Mouse (Mus musculus) gastrocnemius, postnatal 36 days (tissue): Measurements from ENCODE around the gene 4930404H24Rik. TPM values are rescaled to one million over a fixed set of nuclear protein-coding genes. Genes with fewer than 3 reads are reported as not detected.

Experiments used
- DNase-seq, 2 experiments: peaks; one replicate each; pipeline ENCODE4 v3.0.0; 2022
- intact Hi-C: fragments of 180-260 bp; cut with DNase I; formaldehyde crosslinking; loops from one replicate; pipeline ENCODE4 v1.15.1; 2025
- total RNA-seq, 2 experiments: library from RNA; stranded (reverse); gene quantifications; 2 replicates each; pipeline ENCODE4 v1.2.3; 2021

Gene 4930404H24Rik
- total RNA-seq, 2 experiments from 2014 or later: not detected

- intact Hi-C loops: no loop called here
- no peak for DNase-seq
Measured at GRCm38 (mm10) chr2:153507969-153508368, 15.4 kb downstream of the 4930404H24Rik start.

DNA sequence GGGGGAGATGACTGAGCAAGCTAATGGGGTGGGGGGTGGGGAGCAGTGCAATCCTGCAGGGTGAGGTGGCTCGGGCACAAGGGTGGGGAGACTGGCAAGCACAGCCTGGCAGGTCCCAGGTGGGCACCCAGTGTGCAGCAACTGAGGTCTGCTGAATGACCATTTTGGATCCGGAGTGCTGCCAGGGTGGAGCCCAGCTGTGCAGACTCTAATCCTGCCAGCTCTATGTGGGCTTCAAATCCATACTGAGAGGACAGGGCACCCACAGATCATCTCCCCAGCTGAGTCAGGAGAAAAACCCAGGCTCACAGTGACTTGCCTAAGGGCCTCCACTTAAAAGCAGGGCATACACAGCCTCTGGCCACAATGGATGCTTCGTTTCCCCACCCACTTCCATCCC lies 15.8 kb downstream of the 4930404H24Rik start:
- intact Hi-C loops: no loop called here
- DNase-seq: no peak

DNA sequence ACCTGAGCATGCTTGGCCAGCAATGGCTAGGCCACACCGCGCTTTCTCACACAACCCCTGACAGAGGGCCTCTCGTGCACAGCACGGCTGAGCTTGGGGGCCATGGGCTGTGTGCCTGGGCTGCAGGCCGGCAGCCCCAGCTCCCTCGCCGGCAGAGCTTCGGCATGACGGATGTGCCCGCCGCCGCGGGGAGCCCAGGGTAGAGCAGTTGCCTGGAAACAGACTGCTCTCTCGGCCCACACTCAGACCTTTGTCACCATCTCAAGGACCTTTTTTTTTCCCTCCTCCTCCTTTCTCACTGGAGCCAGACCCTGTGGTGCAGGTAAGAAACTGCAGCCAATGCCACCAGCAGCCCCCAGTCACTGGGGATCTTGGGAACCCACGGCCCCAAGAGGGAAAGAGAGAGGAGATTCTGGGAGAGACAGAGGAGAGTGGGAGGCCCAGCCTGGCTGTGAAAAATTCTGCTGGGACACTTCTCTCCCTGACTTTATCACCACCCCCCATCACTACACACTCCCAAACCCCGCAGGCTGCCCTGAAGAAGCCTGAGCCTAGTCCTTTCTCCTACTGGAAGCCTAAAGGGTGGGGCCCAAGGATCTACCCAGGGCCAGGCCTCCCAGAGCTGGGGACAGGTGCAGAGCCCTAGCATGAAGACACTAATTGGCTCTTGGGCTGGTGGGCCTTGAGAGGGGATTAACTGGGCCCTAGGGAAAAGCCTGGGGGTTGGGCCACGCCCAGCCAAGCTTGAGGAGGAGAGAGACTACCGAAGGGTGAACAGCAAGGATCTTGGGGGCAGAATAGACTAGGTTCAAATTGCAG lies 16.8 kb downstream of the 4930404H24Rik start:
- intact Hi-C loops: no loop called here
- DNase-seq: no peak

DNA sequence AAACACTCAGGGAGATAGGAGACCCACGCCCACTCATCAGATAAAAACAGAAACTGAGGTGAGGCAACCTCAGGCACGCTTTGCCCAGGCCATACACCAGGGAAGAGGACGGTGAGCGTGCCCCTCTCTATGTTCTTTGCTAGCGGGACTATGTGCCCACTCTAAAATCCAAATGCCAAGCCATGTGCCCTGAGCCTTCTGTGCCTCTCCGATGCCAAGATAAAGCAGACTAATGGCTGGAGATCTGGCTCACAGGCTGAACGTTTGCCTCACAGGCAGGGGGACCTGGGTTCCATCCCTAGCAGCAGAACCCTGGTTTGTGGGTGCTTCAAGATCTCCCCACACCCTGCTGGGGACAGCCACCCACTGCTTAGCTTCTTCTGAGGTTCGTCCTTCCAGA lies 17.5 kb downstream of the 4930404H24Rik start:
- DNase-seq: no peak
- intact Hi-C loops: no loop called here

DNA sequence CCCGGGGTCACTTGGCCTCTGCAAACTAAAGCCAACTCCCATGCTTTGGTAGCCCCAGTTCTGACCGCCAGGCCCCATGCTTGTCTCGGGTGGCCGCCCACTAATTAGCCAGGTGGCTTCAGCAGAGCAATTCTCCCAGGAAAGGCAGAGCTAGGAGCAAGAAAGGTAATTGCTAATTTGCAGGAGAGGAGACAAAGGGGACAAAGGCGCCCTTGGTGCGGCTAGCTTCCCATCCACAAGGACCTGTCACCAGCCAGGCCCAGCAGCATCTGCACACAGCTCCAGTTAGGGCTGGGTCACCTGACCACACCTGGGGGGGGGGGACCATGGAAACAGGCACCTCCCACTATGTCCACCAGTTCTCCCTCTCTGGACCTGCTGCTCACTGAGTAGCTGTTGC lies 19.0 kb downstream of the 4930404H24Rik start:
- intact Hi-C loops: no loop called here
- DNase-seq: no peak

DNA sequence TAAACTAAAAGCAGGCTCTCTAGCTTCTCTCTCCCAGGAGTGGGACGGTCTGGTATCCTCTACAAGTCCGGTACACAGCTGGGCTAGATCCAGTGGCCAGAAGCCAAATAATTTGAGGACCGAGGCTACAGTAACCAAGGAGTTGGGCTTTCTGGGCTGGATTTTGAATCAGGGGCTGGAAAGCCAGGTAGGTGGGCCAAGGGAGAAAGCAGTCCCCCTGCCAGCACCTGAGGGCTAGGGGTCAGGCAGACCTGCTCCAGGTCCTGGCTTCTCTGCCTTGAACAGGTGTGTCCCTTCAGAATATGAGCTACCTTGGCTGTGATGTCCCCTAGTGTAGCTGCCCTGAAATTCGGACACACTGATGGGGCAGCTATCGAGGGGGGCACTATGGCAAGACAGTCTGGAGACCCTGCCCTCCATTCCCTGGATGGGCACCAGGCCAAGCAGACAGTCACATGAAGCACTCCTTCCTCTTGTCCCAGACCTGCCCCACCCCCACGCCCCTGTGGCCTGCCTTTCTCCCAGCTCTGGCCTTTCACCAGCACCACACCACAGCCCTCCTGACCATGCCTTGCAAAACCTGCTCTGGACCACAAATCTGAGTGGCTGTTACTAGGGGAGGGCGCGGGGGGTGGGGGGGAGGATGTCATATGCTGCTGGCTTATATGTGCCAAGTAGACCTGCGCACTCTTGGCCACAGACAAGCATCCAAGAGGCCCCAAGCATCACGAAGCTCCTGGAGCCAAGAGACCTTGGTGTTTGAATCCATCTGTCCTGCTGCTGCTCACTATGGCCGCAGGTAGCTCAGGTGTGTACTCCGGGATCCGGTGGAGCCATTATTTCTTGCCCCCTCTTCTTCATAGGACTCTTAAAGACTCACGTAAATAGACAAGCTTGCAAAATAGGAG lies 20.1 kb downstream of the 4930404H24Rik start:
- no peak for DNase-seq
- intact Hi-C loops: no loop called here

- no peak for DNase-seq
- intact Hi-C loops: no loop called here
Measured at GRCm38 (mm10) chr2:153513983-153514382, 21.4 kb downstream of the 4930404H24Rik start.

- DNase-seq: no peak
- intact Hi-C loops: no loop called here
Measured at GRCm38 (mm10) chr2:153514497-153515380, 22.1 kb downstream of the 4930404H24Rik start.

- intact Hi-C loops: no loop called here
- no peak for DNase-seq
Measured at GRCm38 (mm10) chr2:153515582-153515981, 23.0 kb downstream of the 4930404H24Rik start.

- intact Hi-C loops: no loop called here
- DNase-seq: no peak
Measured at GRCm38 (mm10) chr2:153516961-153517360, 24.4 kb downstream of the 4930404H24Rik start.

- DNase-seq: no peak
- intact Hi-C loops: loop anchor here (10.0 kb wide), 1 partner anchor 65 kb away; no protein-coding TSS in a partner anchor
Measured at GRCm38 (mm10) chr2:153520057-153520456, 27.5 kb downstream of the 4930404H24Rik start.

DNA sequence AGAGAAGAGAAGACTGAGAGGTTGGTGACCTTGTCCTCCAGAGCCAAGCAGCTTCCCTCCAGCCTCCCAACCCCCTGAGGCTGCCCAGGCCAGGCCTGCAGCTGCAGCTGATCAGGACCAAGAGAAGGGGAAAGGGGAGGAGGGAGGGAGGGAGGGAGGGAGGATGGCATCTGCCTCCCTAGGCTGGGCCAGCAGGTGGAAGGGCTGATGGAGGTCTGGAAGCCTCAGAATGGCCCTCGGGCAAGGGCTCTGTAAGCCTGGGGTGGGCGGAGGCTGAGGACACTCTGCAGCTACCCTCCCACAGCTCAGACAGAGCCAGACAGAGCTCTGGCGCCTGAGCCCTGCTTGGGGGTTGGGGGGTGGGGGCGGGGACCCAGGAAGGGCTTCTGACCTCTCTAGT lies 29.7 kb downstream of the 4930404H24Rik start:
- no peak for DNase-seq
- intact Hi-C loops: loop anchor here (10.0 kb wide), 1 partner anchor 63 kb away; no protein-coding TSS in a partner anchor

- no peak for DNase-seq
- intact Hi-C loops: loop anchor here (10.0 kb wide), 1 partner anchor 62 kb away; no protein-coding TSS in a partner anchor
Measured at GRCm38 (mm10) chr2:153523143-153523542, 30.6 kb downstream of the 4930404H24Rik start.

DNA sequence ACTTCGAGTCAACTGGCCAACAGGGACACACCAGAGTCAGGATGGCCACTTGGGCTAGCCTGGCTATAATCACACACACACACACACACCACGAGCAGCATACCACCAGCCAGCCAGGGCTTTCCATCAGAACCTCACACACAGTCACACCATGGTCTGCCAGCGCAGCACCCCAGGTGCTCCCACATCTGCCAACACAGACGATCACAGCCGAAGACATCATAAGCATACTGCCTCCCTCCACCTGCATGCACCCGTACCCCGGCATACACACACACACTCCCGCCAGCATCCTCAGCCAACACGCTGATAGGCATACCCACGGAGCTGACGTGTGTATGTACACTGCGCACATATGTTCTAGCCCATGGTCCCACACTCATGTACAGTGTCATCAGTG lies 31.1 kb downstream of the 4930404H24Rik start:
- DNase-seq: no peak
- intact Hi-C loops: loop anchor here (10.0 kb wide), 1 partner anchor 61 kb away; no protein-coding TSS in a partner anchor

- DNase-seq: no peak
- intact Hi-C loops: loop anchor here (10.0 kb wide), 1 partner anchor 60 kb away; no protein-coding TSS in a partner anchor
Measured at GRCm38 (mm10) chr2:153524727-153525126, 32.1 kb downstream of the 4930404H24Rik start.

DNA sequence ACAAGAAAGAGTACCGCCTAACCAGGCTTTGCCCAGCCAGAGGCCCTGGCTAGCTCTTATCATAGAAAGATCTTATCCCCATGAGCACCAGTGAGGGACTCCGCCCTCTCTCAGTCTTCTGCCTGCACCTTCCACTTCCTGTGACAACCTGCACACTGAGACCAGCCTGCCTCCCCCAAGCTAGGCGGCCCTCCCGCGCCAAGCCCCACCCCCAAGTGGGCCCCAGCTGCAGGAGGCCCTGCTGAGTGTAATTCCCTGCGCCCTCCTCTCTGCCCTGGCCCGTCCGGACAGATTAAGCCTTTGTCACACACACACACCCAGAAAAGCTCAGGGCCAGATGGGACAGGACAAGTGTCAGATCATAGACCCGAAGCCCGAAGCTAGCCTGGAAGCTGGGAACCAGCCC lies 33.3 kb downstream of the 4930404H24Rik start:
- intact Hi-C loops: loop anchor here (10.0 kb wide), 1 partner anchor 59 kb away; no protein-coding TSS in a partner anchor
- DNase-seq: no peak

GRCm38 (mm10) chr2:153526850-153527530 lies 34.4 kb downstream of the 4930404H24Rik start:
- intact Hi-C loops: loop anchor here (10.0 kb wide), 1 partner anchor 58 kb away; no protein-coding TSS in a partner anchor
- DNase-seq: no peak

- intact Hi-C loops: loop anchor here (10.0 kb wide), 1 partner anchor 57 kb away; no protein-coding TSS in a partner anchor
- no peak for DNase-seq
Measured at GRCm38 (mm10) chr2:153527580-153528531, 35.3 kb downstream of the 4930404H24Rik start.
